Comparison of ENCODE assay signal across 7 mouse cellular contexts in genomic region chr9:21901223-21901820, GRCm38 (mm10). TPM values are rescaled to one million over a fixed set of nuclear protein-coding genes. Genes with fewer than 3 reads are reported as not detected.
DNase-seq lines count a peak whose midpoint lies in the region; ATAC-seq and TF ChIP-seq lines count a peak whose summit lies in the region.

No protein-coding gene starts in this region.

- H3K36me3 ChIP-seq in forebrain, embryonic 16.5 days (ENCODE audit: control insufficient read depth, insufficient read depth), result no peaks in the 10 kb centered on the region
- no peaks in the 10 kb centered on the region for H3K36me3 ChIP-seq in hindbrain, embryonic 11.5 days (ENCODE audit: control insufficient read depth, insufficient read depth, low read length)
- no peaks in the 10 kb centered on the region for H3K36me3 ChIP-seq in lung, embryonic 14.5 days (ENCODE audit: insufficient read depth)

- peak overlapping the region; percentile 58; the same call in 1 of the 2 replicates for H3K27ac ChIP-seq in forebrain, embryonic 16.5 days (ENCODE audit: low read length)
- no peak overlapping the region for H3K27ac ChIP-seq in hindbrain, embryonic 11.5 days (ENCODE audit: low read depth, low read length)
- H3K27ac ChIP-seq in lung, embryonic 14.5 days (ENCODE audit: low read depth), result no peak overlapping the region

- WGBS in forebrain, embryonic 16.5 days, result 14% methylated on average over 10 of the region's 10 CpGs
- 17% methylated on average over 10 of the region's 10 CpGs for WGBS in hindbrain, embryonic 11.5 days
- WGBS in lung, embryonic 14.5 days, result 10% methylated on average over 10 of the region's 10 CpGs

- DNase-seq in R1 (ENCODE audit: low read depth, low spot score), result peak; percentile 88
- DNase-seq in hindbrain, embryonic 11.5 days (ENCODE audit: low spot score), result peak; percentile 78
- DNase-seq in layer of hippocampus, adult 9-10 months (ENCODE audit: low spot score), result peak; percentile 83
- peak; percentile 92 for DNase-seq in lung, embryonic 14.5 days

- peaks cover 15% of the 10 kb centered on the region for H3K27me3 ChIP-seq in forebrain, embryonic 16.5 days (replicated peaks; ENCODE audit: control insufficient read depth, insufficient read depth, low read length)
- no peaks in the 10 kb centered on the region; the same call in 1 of the 2 replicates for H3K27me3 ChIP-seq in hindbrain, embryonic 11.5 days (ENCODE audit: control insufficient read depth, insufficient read depth, low read length)
- H3K27me3 ChIP-seq in lung, embryonic 14.5 days (ENCODE audit: insufficient read depth, low read length), result no peaks in the 10 kb centered on the region

- TF ChIP-seq CTCF in lung, embryonic 14.5 days (IDR thresholded peaks at IDR 0.05; ENCODE audit: low read depth), result peak; percentile 27; the same call in 1 of the 2 replicates

- H3K4me3 ChIP-seq in forebrain, embryonic 16.5 days (replicated peaks; ENCODE audit: low read length), result peak overlapping the region; percentile 48
- peak overlapping the region; percentile 30 for H3K4me3 ChIP-seq in hindbrain, embryonic 11.5 days (ENCODE audit: low read depth, low read length)
- peak overlapping the region; percentile 28 for H3K4me3 ChIP-seq in lung, embryonic 14.5 days (ENCODE audit: low read depth, low read length)

- H3K9me3 ChIP-seq in forebrain, embryonic 16.5 days (ENCODE audit: control insufficient read depth, low read length), result no peaks in the 10 kb centered on the region
- no peaks in the 10 kb centered on the region for H3K9me3 ChIP-seq in hindbrain, embryonic 11.5 days (ENCODE audit: control insufficient read depth, low read length)
- H3K9me3 ChIP-seq in lung, embryonic 14.5 days (ENCODE audit: low read depth, low read length), result no peaks in the 10 kb centered on the region

- peak; percentile 86 for ATAC-seq in cerebellum, adult (ENCODE audit: insufficient number of reproducible peaks, low FRiP score, low TSS enrichment)
- peak; percentile 96 for ATAC-seq in forebrain, embryonic 16.5 days
- ATAC-seq in hindbrain, embryonic 11.5 days (ENCODE audit: low FRiP score), result peak; percentile 87
- peak; percentile 90 for ATAC-seq in lung, embryonic 14.5 days (ENCODE audit: insufficient read depth)
- ATAC-seq in neutrophil, adult 5-6 weeks (ENCODE audit: extremely low read depth, insufficient number of reproducible peaks, low FRiP score, poor library complexity, severe bottlenecking), result peak; percentile 79

- H3K4me2 ChIP-seq in forebrain, embryonic 16.5 days (ENCODE audit: low read length), result peak overlapping the region; percentile 63
- H3K4me2 ChIP-seq in hindbrain, embryonic 11.5 days (replicated peaks; ENCODE audit: low read depth, low read length), result peak overlapping the region; percentile 39
- peak overlapping the region; percentile 56 for H3K4me2 ChIP-seq in lung, embryonic 14.5 days

- peak overlapping the region; percentile 24; the same call in 1 of the 2 replicates for H3K9ac ChIP-seq in forebrain, embryonic 16.5 days (replicated peaks; ENCODE audit: low read depth, low read length)
- H3K9ac ChIP-seq in hindbrain, embryonic 11.5 days (ENCODE audit: low read depth, low read length), result peak overlapping the region; percentile 20; the same call in 1 of the 2 replicates
- peak overlapping the region; percentile 18; the same call in 1 of the 2 replicates for H3K9ac ChIP-seq in lung, embryonic 14.5 days

- 0 out of 2 replicates have a peak, but pooled peaks cover 4% of the 10 kb centered on the region for H3K4me1 ChIP-seq in forebrain, embryonic 16.5 days (replicated peaks; ENCODE audit: control insufficient read depth, insufficient read depth, low read length)
- no peaks in the 10 kb centered on the region for H3K4me1 ChIP-seq in hindbrain, embryonic 11.5 days (replicated peaks; ENCODE audit: control insufficient read depth, insufficient read depth, low read length)
- no peaks in the 10 kb centered on the region for H3K4me1 ChIP-seq in lung, embryonic 14.5 days (ENCODE audit: insufficient read depth)

RNA-seq across cellular contexts. Expression of gene Rab3d, which starts 16.7 kb away (rescaled TPM):
- polyA plus RNA-seq in forebrain, embryonic 16.5 days (2015; fragmentation: Nextera tagmentation; extraction: Ambion mirVana), result 37.4 and 39.5 TPM in 2 replicates
- 8.6 and 9.5 TPM in 2 replicates for polyA plus RNA-seq in hindbrain, embryonic 11.5 days (2014; fragmentation: Nextera tagmentation; extraction: Ambion mirVana)
- 8.6 and 8.8 TPM in 2 replicates for polyA plus RNA-seq in lung, embryonic 14.5 days (2014; fragmentation: Nextera tagmentation; extraction: Ambion mirVana)
- 17.1 and 20.0 TPM in 2 replicates for total RNA-seq in neutrophil, adult 5-6 weeks (2017)

RNA-seq across cellular contexts. Expression of gene Ccdc159, which starts 25.9 kb away (rescaled TPM):
- 5.4 and 11.9 TPM in 2 replicates for polyA plus RNA-seq in forebrain, embryonic 16.5 days (2015; fragmentation: Nextera tagmentation; extraction: Ambion mirVana)
- polyA plus RNA-seq in hindbrain, embryonic 11.5 days (2014; fragmentation: Nextera tagmentation; extraction: Ambion mirVana), result 3.3 and 3.9 TPM in 2 replicates
- 2.8 and 4.9 TPM in 2 replicates for polyA plus RNA-seq in lung, embryonic 14.5 days (2014; fragmentation: Nextera tagmentation; extraction: Ambion mirVana)
- not detected in 2 replicates for total RNA-seq in neutrophil, adult 5-6 weeks (2017)

RNA-seq across cellular contexts. Expression of gene Tmem205, which starts 26.0 kb away (rescaled TPM):
- 47.7 and 54.8 TPM in 2 replicates for polyA plus RNA-seq in forebrain, embryonic 16.5 days (2015; fragmentation: Nextera tagmentation; extraction: Ambion mirVana)
- 34.7 and 39.3 TPM in 2 replicates for polyA plus RNA-seq in hindbrain, embryonic 11.5 days (2014; fragmentation: Nextera tagmentation; extraction: Ambion mirVana)
- polyA plus RNA-seq in lung, embryonic 14.5 days (2014; fragmentation: Nextera tagmentation; extraction: Ambion mirVana), result 39.5 and 40.1 TPM in 2 replicates
- total RNA-seq in neutrophil, adult 5-6 weeks (2017), result 1.6 TPM in 1 of 2 replicates, not detected in the other

RNA-seq across cellular contexts. Expression of gene Plppr2, which starts 35.5 kb away (rescaled TPM):
- polyA plus RNA-seq in forebrain, embryonic 16.5 days (2015; fragmentation: Nextera tagmentation; extraction: Ambion mirVana), result 74.1 and 89.9 TPM in 2 replicates
- polyA plus RNA-seq in hindbrain, embryonic 11.5 days (2014; fragmentation: Nextera tagmentation; extraction: Ambion mirVana), result 21.0 and 22.3 TPM in 2 replicates
- 7.7 and 10.2 TPM in 2 replicates for polyA plus RNA-seq in lung, embryonic 14.5 days (2014; fragmentation: Nextera tagmentation; extraction: Ambion mirVana)
- 0.25 TPM in 1 of 2 replicates, not detected in the other for total RNA-seq in neutrophil, adult 5-6 weeks (2017)

RNA-seq across cellular contexts. Expression of gene Dock6, which starts 48.9 kb away (rescaled TPM):
- polyA plus RNA-seq in forebrain, embryonic 16.5 days (2015; fragmentation: Nextera tagmentation; extraction: Ambion mirVana), result 11.8 and 12.0 TPM in 2 replicates
- polyA plus RNA-seq in hindbrain, embryonic 11.5 days (2014; fragmentation: Nextera tagmentation; extraction: Ambion mirVana), result 16.3 and 21.4 TPM in 2 replicates
- 52.3 and 60.9 TPM in 2 replicates for polyA plus RNA-seq in lung, embryonic 14.5 days (2014; fragmentation: Nextera tagmentation; extraction: Ambion mirVana)
- 1.2 and 3.3 TPM in 2 replicates for total RNA-seq in neutrophil, adult 5-6 weeks (2017)
